Mouse (Mus musculus) layer of hippocampus, adult 2 months (tissue): ENCODE data around the gene Mus81. TPM values are rescaled to one million over a fixed set of nuclear protein-coding genes. Genes with fewer than 3 reads are reported as not detected.
A peak's percentile ranks its signal among the peaks of the same experiment; 100 is the strongest.

Source experiments
- DNase-seq, 2 experiments: peaks; one replicate each; pipeline ENCODE4 v3.0.0; 2022; ENCODE audit warnings: low spot score in 2 of 2
- H3K27ac ChIP-seq: fragments of 200-600 bp; 2 replicates; pipeline ENCODE4 v1.8.1; 2022
- H3K4me3 ChIP-seq: fragments of 200-600 bp; 2 replicates; pipeline ENCODE4 v1.8.1; 2022; ENCODE audit warnings: mild to moderate bottlenecking
- CTCF ChIP-seq: fragments of 200-600 bp; conservative IDR thresholded peaks from 2 replicates; pipeline ENCODE4 v1.8.1; 2022; ENCODE audit warnings: antibody characterized with exemption, mild to moderate bottlenecking, moderate library complexity
- long read RNA-seq, 2 experiments: library from polyadenylated mRNA; stranded (forward); transcript quantifications; one replicate each; pipeline ENCODE4 v2.0.0; 2021; ENCODE audit warnings: borderline mapping rate in 2 of 2
- total RNA-seq, 2 experiments: library from RNA; stranded (reverse); gene quantifications; 2 replicates each; pipeline ENCODE4 v1.2.3; 2021

Mus81 gene
- total RNA-seq, result 10 to 100 TPM; 40.9 to 42.9 TPM
- long read RNA-seq, experiment 1, transcript Mus81-202 (16 exons, 2,067 nt), result major isoform, 13 of 27 reads
- long read RNA-seq, experiment 1, partial matches to known transcripts, result 1 of 27 reads
- long read RNA-seq, experiment 1, other reads (novel, unspliced or antisense), result 12 of 27 reads
- long read RNA-seq, experiment 2, transcript Mus81-202 (16 exons, 2,067 nt), result major isoform, 19 of 41 reads
- long read RNA-seq, experiment 2, partial matches to known transcripts, result 2 of 41 reads
- long read RNA-seq, experiment 2, other reads (novel, unspliced or antisense), result 18 of 41 reads

GRCm38 (mm10) chr19:5487768-5488550 is at the start of gene Mus81:
Mus81 (minus strand) TSS chr19:5488402.
- peak; percentile 95 to 96 for DNase-seq
- peak; percentile 74 for TF ChIP-seq CTCF
- H3K4me3 ChIP-seq, result peak within 1 kb of the TSS; percentile 100
- peak within 1 kb of the TSS; percentile 95 for H3K27ac ChIP-seq

GRCm38 (mm10) chr19:5532520-5532919 is 44.3 kb upstream of the Mus81 start:
- Histone ChIP-seq H3K27ac (no peak overlapping the region), H3K4me3 (no peak overlapping the region)
- no peak for TF ChIP-seq CTCF
- DNase-seq, result no peak

- no peak overlapping the region; the same call in 1 of the 2 replicates for H3K4me3 ChIP-seq
- H3K27ac ChIP-seq, result no peak overlapping the region; the same call in 1 of the 2 replicates
- DNase-seq, result no peak
- TF ChIP-seq CTCF, result no peak
Observed at GRCm38 (mm10) chr19:5530138-5530524, 41.9 kb upstream of the Mus81 start.

- peak overlapping the region; percentile 31 for H3K4me3 ChIP-seq
- peak; percentile 89 to 95 for DNase-seq
- peak; percentile 92 for TF ChIP-seq CTCF
- peak overlapping the region; percentile 28; the same call in 1 of the 2 replicates for H3K27ac ChIP-seq
Observed at GRCm38 (mm10) chr19:5529325-5530137, 41.3 kb upstream of the Mus81 start.

GRCm38 (mm10) chr19:5525204-5525603 is 37.0 kb upstream of the Mus81 start:
- DNase-seq, result no peak
- Histone ChIP-seq H3K27ac (no peak overlapping the region), H3K4me3 (no peak overlapping the region)
- no peak for TF ChIP-seq CTCF

- TF ChIP-seq CTCF, result no peak
- no peak for DNase-seq
- H3K27ac ChIP-seq, result no peak overlapping the region
- no peak overlapping the region for H3K4me3 ChIP-seq
Observed at GRCm38 (mm10) chr19:5518721-5519120, 30.5 kb upstream of the Mus81 start.

- peak overlapping the region; percentile 32; the same call in 1 of the 2 replicates for H3K27ac ChIP-seq
- no peak for DNase-seq
- no peak overlapping the region for H3K4me3 ChIP-seq
- 0 out of 2 replicates have a peak, but pooled peaks have one; percentile 26 for TF ChIP-seq CTCF
Observed at GRCm38 (mm10) chr19:5516906-5517505, 28.8 kb upstream of the Mus81 start.

- Histone ChIP-seq H3K4me3 (no peak overlapping the region), H3K27ac (peak overlapping the region; percentile 32; the same call in 1 of the 2 replicates)
- TF ChIP-seq CTCF, result peak; percentile 51
- DNase-seq, result no peak
Observed at GRCm38 (mm10) chr19:5515840-5516777, 27.9 kb upstream of the Mus81 start.

- H3K4me3 ChIP-seq, result no peak overlapping the region
- no peak for DNase-seq
- 0 out of 2 replicates have a peak overlapping the region, but pooled peaks have one; percentile 12 for H3K27ac ChIP-seq
- no peak for TF ChIP-seq CTCF
Observed at GRCm38 (mm10) chr19:5513005-5513349, 24.8 kb upstream of the Mus81 start.

- Histone ChIP-seq H3K27ac (peak overlapping the region; percentile 12), H3K4me3 (no peak overlapping the region)
- no peak for DNase-seq
- no peak for TF ChIP-seq CTCF
Observed at GRCm38 (mm10) chr19:5512091-5513004, 24.1 kb upstream of the Mus81 start.

- Histone ChIP-seq H3K4me3 (peak overlapping the region; percentile 77), H3K27ac (peak overlapping the region; percentile 92)
- TF ChIP-seq CTCF, result no peak
- DNase-seq, result no peak
Observed at GRCm38 (mm10) chr19:5511074-5511632, 23.0 kb upstream of the Mus81 start.
